Mouse (Mus musculus) thymus, adult 18-20 months (tissue): ENCODE measurements around the gene Dusp5.
"Not testable (repeated sequence)": the region's sequence is repeated elsewhere in the genome, so short reads cannot be mapped to it uniquely, and the experiment has no call there.

Experiments used
- DNase-seq, 2 experiments: peaks; one replicate each; pipeline ENCODE4 v3.0.0; 2022; ENCODE audit warnings: mixed read lengths in 2 of 2

Gene Dusp5

DNA sequence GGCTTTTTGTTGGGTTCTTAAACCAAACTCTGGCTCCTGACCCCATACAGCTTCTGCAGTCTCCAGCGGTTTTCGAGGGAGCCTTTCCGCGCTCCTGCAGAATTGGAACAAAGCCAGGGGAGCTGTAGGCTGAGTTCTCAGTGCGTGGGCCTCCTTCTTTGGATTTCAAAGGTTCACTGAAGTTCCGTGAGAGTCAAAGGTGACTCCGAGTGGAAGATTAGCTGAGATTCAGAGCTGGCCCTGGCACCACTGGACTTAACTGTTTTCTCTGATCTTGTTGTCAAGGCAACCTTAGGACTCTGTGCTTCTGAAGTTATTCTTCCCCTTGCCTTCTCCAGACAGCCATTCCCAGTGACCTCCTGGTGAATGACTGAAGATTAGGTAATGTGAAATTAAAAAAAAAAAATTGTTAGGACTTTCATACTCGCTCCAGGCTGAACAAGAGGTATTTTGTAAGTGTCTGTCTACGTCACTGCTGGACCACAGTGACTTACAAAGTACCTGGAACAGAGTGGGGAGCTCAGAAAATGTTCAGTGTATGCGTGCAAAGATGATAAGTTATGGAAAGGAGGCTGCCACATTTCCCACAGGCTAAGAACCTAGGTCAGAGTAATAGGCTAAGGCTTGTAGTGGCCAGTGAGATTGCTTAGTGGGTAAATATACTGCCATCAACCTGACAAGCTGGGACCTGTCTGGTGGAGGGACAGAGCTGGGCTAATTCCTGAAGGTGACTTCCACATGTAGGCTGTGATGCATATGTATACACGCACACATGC is 48.3 kb downstream of the Dusp5 start:
- peak in 1 of 2 experiments; percentile 2 for DNase-seq

DNA sequence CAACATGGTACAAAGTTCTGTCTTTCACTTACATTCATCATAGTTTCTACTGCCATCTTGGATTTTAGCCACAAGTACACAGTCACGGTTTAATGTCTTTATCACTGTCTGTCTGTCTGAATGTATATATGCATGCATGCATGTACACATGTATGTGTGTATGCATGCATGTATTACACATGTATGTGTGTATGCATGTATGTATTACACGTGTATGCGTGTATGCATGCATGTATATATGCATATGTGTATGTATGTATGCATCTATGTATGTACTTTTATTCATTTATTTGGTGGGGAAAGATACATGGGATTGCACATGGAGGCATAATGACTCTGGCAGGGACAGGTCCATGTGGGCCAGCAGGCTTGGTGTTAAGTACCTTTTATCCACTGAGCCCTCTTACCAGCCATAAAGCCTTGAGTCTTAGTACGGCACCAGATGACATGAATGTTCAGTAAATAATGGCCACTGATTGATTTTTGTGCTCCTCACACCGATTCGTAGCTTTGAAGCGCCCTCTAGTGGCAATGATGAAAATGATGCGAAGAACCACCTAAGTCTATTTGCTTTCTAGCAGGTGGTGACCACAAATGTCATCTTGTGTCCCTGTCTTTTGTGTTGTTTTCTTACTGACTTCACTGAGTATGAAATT is 49.8 kb downstream of the Dusp5 start:
- DNase-seq: peak in 1 of 2 experiments; percentile 41

GRCm38 (mm10) chr19:53580271-53580670 is 51.4 kb downstream of the Dusp5 start:
- DNase-seq: peak in 1 of 2 experiments; percentile 3

DNA sequence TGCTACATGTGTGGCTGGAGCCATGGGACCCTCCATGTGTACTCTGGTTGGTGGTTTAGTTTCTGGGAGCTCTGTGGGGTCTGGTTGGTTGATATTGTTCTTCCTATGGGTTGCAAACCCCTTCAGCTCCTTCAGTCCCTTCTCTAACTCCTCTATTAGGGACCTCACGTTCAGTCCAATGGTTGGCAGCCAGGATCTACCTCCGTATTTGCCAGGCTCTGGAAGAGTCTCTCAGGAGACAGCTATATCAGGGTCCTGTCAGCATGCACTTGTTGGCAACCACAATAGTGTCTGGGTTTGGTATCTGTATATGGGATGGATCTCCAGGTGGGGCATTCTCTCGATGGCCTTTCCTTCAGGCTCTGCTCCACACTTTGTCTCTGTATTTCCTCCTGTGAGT is 58.8 kb downstream of the Dusp5 start:
- not testable (repeated sequence) for DNase-seq

DNA sequence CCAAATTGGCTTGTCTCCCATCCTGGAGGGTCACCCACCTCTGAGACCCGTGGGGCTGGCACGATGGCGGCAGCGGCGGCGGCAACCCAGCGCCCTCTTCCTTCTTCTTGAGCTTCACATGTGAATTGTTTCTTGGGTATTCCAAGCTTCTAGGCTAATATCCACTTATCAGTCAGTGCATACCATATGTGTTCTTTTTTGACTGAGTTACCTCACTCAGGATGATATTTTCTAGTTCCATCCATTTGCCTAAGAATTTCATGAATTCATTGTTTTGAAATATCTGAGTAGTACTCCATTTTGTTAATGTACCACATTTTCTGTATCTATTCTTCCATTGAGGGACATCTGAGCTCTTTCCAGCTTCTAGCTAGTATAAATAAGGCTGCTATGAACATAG is 60.1 kb downstream of the Dusp5 start, which contains the start of gene Nutf2-ps1:
Gene Nutf2-ps1 (minus strand): TSS at position 101 of the 400 bp plus-strand sequence.
- not testable (repeated sequence) for DNase-seq
